Mouse (Mus musculus): Measurements from ENCODE around the gene Ubxn1.

DNA sequence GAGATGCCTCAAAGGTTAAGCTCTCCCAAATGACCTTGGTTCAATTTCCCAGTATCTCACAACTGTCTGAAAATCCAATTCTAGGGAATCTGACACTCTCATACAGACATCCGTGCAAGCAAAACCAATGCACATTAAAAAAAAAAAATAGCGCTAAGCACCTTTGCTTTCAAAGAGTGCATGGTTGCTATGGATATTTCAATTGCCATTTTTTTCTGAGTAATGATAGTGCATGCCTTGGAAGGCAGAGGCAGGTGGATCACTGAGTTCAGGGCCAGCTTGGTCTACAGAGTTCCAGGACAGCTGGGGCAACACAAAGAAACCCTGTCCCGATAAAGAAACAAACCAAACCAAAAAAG, 9.7 kb downstream of the Ubxn1 start:
- no peak for TF ChIP-seq MAFK (IDR thresholded peaks at IDR 0.05; ENCODE audit: insufficient read depth, low read depth, low read length)
- no peak for TF ChIP-seq ZNF384 (IDR thresholded peaks at IDR 0.05; ENCODE audit: low read depth, low read length)
- TF ChIP-seq ZC3H11A (IDR thresholded peaks at IDR 0.05; ENCODE audit: borderline replicate concordance, low read depth, low read length): no peak

Data from ES-E14 (cell line).